Mouse (Mus musculus) liver, embryonic 14.5 days (tissue): ENCODE data around the gene Herc1. TPM values are rescaled to one million over a fixed set of nuclear protein-coding genes. Genes with fewer than 3 reads are reported as not detected.
A peak's percentile ranks its signal among the peaks of the same experiment; 100 is the strongest.

Source experiments
- ATAC-seq: fragments of 200-750 bp; cut with Nextera tagmentation; 2 replicates; pipeline ENCODE4 v1.8.0; 2017; ENCODE audit warnings: moderate number of reproducible peaks, mild to moderate bottlenecking, moderate library complexity; ENCODE audit not compliant: insufficient read depth
- DNase-seq, 3 experiments: peaks; one replicate each; pipeline ENCODE4 v3.0.0-alpha.2; 2012 to 2013; ENCODE audit warnings: low read depth in 3 of 3, low spot score in 3 of 3
- H3K27ac ChIP-seq: fragments of 300-500 bp; sonication (generic); 2 replicates; pipeline ENCODE4 v1.5.1; 2014; ENCODE audit warnings: moderate library complexity, mild to moderate bottlenecking, control low read depth, inconsistent platforms
- H3K27me3 ChIP-seq: fragments of 300-500 bp; sonication (generic); 2 replicates; pipeline ENCODE4 v1.6.1; 2014; ENCODE audit warnings: mild to moderate bottlenecking, low read length, moderate library complexity; ENCODE audit not compliant: control insufficient read depth, insufficient read depth
- H3K36me3 ChIP-seq: fragments of 300-500 bp; sonication (generic); replicated peaks from 2 replicates; pipeline ENCODE4 v1.6.1; 2014; ENCODE audit warnings: low read depth; ENCODE audit not compliant: control insufficient read depth, insufficient read depth
- H3K4me1 ChIP-seq, 2 experiments: fragments of 200-500 bp in 1 of 2; fragments of 300-500 bp in 1 of 2; sonication (generic) in 1 of 2; replicated peaks; 2 replicates each; pipeline ENCODE4 v1.6.1; 2012 to 2014; ENCODE audit warnings: antibody characterized with exemption in 1 of 2, inconsistent platforms in 1 of 2, low read length in 1 of 2; ENCODE audit not compliant: control insufficient read depth in 2 of 2, insufficient read depth in 2 of 2
- H3K4me2 ChIP-seq: fragments of 300-500 bp; sonication (generic); 2 replicates; pipeline ENCODE4 v1.6.1; 2014; ENCODE audit warnings: low read depth, mild to moderate bottlenecking, control low read depth, moderate library complexity
- H3K4me3 ChIP-seq, 2 experiments: fragments of 200-500 bp in 1 of 2; fragments of 300-500 bp in 1 of 2; sonication (generic) in 1 of 2; 2 replicates each; pipeline ENCODE4 v1.5.1; 2012 to 2014; ENCODE audit warnings: low read depth in 2 of 2, low read length in 2 of 2, mild to moderate bottlenecking in 2 of 2, control low read depth in 1 of 2, inconsistent platforms in 1 of 2, moderate library complexity in 1 of 2; ENCODE audit not compliant: insufficient read depth in 1 of 2
- H3K9ac ChIP-seq: fragments of 300-500 bp; sonication (generic); replicated peaks from 2 replicates; pipeline ENCODE4 v1.6.1; 2014; ENCODE audit warnings: mild to moderate bottlenecking, control low read depth, moderate library complexity
- H3K9me3 ChIP-seq: fragments of 300-500 bp; sonication (generic); 2 replicates; pipeline ENCODE4 v1.6.1; 2016; ENCODE audit warnings: low read length, mixed read lengths; ENCODE audit not compliant: control insufficient read depth
- CTCF ChIP-seq: IDR thresholded peaks from 2 replicates; pipeline ENCODE4 v1.5.1; 2016; ENCODE audit warnings: antibody characterized with exemption, low read depth, control low read depth
- EP300 ChIP-seq: IDR thresholded peaks from 2 replicates; pipeline ENCODE4 v1.6.1; 2016; ENCODE audit warnings: antibody characterized with exemption, low read depth
- WGBS: fragments of 180-500 bp; shearing (Covaris S2); extraction: QIAGEN DNeasy Blood & Tissue Kit; methylation state at CpG from one replicate; pipeline ENCODE4 v1.1.7; 2014; ENCODE audit not compliant: insufficient replicate concordance; 5-methylcytosine and 5-hydroxymethylcytosine counted together
- polyA plus RNA-seq, 2 experiments: library from polyadenylated mRNA; depleted of rRNA in 1 of 2; stranded (reverse) in 1 of 2; unstranded in 1 of 2; fragments of >200 nt; fragmentation: Nextera tagmentation in 1 of 2; extraction: Ambion mirVana in 1 of 2; gene quantifications; 2 replicates each; pipeline versions ENCODE4 v1.2.1 to v1.2.3; 2012 to 2014

Gene Herc1
- polyA plus RNA-seq, 2 experiments, result 23.9 to 25.0 TPM

DNA sequence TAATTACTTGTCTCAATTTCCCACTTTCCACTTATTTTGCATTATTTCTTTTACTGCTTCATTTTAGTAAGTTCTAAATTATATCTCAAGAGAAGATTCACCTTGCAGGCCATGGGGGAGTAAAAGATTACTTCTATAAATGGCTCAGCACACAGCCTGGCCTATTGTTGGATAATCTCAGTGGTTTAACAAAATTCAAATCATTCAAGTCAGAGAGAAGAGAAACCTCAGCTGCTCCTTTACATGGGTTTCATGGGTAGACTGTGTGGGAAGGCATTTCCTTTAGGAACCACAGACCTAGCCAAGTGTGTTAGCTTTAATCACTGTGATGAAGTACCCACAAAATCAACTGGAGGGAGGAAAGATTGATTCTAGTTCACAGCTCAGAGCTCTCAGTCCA, 13.0 kb upstream of the Herc1 start:
- no peak overlapping the region for H3K4me3 ChIP-seq
- no peaks in the 10 kb centered on the region for H3K36me3 ChIP-seq
- no peak overlapping the region for H3K4me2 ChIP-seq
- DNase-seq, result no peak
- peaks cover 8 to 10% of the 10 kb centered on the region in 2 experiments; a peak in 3 of 4 replicates for H3K4me1 ChIP-seq
- no peak overlapping the region for H3K9ac ChIP-seq
- no peaks in the 10 kb centered on the region for H3K9me3 ChIP-seq
- no peak overlapping the region for H3K27ac ChIP-seq
- TF ChIP-seq EP300 (no peak), CTCF (no peak)
- no peaks in the 10 kb centered on the region for H3K27me3 ChIP-seq
- no peak for ATAC-seq

DNA sequence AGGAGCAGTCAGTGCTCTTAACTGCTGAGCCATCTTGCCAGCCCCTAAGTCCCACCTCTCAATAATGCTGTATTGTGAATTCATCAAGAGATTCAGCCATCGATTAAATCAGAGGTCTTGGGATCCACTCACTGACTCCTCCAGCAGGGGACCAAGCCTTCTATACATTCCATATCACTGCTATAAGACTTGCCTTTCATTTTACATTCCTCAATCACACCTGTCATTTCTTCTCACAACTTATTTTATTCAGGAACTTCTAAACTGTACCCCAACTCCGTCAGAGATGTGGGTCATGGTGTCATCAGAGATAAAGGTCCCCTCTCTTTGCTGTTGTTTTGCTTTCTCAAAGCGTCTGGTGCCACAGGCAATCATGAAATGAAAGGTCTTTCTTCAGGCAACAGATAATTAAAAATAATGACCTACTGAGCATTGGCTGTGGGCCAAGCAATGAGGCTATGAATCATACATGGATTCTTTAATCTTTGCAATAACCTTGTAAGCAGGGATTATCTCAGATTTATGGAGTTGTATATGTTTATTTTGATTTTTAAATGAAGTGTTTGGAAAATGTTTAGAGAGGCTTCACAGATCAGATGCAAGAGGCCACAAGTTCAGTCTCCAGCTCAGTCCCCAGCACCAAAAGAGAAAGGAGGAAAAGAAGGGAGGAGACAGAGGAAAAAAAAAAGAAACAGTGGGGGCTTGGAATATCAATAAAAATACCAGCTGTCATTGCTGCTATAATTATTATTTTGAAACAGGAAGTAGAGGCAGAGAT, 12.1 kb upstream of the Herc1 start:
- no peak overlapping the region for H3K4me3 ChIP-seq
- DNase-seq (no peak), ATAC-seq (no peak)
- WGBS, result 54% methylated on average over 3 of the region's 3 CpGs
- H3K36me3 ChIP-seq, result no peaks in the 10 kb centered on the region
- H3K9me3 ChIP-seq, result no peaks in the 10 kb centered on the region
- peaks cover 8 to 10% of the 10 kb centered on the region in 2 experiments; a peak in 3 of 4 replicates for H3K4me1 ChIP-seq
- no peak overlapping the region for H3K4me2 ChIP-seq
- TF ChIP-seq CTCF (no peak), EP300 (no peak)
- no peak overlapping the region for H3K27ac ChIP-seq
- H3K27me3 ChIP-seq, result no peaks in the 10 kb centered on the region
- no peak overlapping the region for H3K9ac ChIP-seq

DNA sequence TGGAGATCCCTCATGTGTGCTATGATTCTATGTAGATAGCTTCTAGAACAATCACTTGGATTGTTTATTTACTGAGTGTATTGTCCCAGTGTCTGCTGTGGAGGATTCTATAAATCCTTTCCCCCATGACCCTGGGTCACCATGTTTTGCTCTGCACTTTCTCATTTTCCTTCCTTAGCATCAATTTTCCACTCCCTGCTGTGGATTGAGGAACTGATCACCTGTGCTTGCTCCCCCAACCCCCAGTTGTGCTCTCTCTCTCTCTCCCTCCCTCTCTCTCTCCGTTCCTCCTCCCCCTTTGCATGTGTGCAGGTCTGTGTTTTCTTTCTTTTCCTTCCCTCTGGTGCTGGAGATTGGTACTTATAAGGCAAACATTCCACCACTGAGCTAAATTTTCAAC, 10.5 kb upstream of the Herc1 start:
- no peak for TF ChIP-seq CTCF
- TF ChIP-seq EP300, result no peak
- Histone ChIP-seq H3K4me2 (no peak overlapping the region), H3K9ac (no peak overlapping the region), H3K4me3 (no peak overlapping the region), H3K9me3 (no peaks in the 10 kb centered on the region), H3K27me3 (no peaks in the 10 kb centered on the region), H3K27ac (no peak overlapping the region), H3K36me3 (no peaks in the 10 kb centered on the region), H3K4me1 (peaks cover 8 to 10% of the 10 kb centered on the region in 2 experiments; a peak in 3 of 4 replicates)
- DNase-seq (no peak), ATAC-seq (no peak)
- WGBS, result 60% methylated on average over 1 of the region's 1 CpGs

DNA sequence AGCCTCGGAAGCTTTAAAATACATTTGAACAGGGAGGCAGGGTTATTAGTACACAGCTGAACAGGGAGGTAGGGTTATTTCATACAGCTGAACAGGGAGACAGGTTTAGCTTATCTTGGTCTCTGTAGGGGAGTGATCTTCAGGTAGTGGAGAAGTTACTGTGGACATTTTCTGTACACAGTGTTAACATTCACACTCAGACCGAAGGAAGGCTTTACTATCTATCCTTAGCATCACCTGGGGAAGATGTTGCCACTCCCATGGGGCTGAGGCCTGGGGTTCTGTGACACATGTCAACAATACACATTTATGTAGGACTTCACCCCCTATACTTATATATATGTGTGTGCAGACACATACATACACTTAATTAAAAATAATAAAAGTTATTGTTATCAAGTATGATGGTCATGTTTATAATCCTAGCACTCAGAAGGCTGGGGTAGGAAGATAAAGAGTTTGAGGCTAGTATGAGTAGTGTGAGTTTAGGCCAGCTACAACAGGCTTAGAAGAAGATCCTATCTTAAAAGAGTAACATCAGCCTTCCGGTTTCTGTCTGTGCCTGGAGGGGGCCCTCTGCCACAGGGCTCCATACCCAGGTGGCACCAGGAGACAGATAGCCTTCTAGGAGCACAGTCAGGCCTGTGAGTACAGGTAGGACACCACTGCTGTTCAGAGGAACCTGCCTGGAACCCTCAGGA, 9.7 kb upstream of the Herc1 start:
- H3K4me1 ChIP-seq, result peaks cover 8 to 10% of the 10 kb centered on the region in 2 experiments; a peak in 3 of 4 replicates
- WGBS, result 40% methylated on average over 3 of the region's 3 CpGs
- H3K9me3 ChIP-seq, result no peaks in the 10 kb centered on the region
- DNase-seq (no peak), ATAC-seq (peak; percentile 82)
- H3K27me3 ChIP-seq, result no peaks in the 10 kb centered on the region
- no peak overlapping the region for H3K4me3 ChIP-seq
- no peak overlapping the region for H3K27ac ChIP-seq
- H3K36me3 ChIP-seq, result no peaks in the 10 kb centered on the region
- H3K9ac ChIP-seq, result peak overlapping the region; percentile 21; the same call in 1 of the 2 replicates
- TF ChIP-seq EP300 (no peak), CTCF (peak; percentile 12; the same call in 1 of the 2 replicates)
- no peak overlapping the region for H3K4me2 ChIP-seq

DNA sequence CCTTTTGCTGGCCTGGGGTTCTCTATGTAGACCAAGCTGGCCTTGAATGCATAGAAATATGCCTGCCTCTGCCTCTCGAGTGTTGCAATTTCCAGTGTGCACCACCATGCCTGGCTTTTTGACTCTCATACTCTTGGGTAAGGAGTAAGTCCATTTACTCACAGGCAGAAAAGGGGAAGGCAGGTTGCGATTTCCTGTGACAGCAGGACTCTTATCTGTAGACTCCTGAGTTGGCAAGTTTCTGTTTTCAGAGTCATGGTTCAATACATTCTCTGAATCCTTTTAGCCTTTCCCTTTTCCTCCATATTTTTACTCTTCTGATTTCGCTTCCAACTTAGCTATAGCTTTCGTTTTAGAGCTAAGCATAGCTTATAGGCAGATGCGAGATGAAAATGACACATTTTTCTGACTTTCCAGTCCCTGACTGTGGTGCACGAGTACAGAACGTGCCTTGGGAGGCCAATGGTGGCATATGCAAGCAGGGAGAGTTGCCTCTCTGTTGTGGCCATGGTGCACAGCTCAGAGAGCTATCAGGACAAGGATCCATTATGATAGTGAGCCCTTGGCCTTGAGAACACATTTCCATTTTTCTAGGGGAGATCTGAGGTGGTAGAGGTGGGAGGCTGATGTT, 2.7 kb upstream of the Herc1 start:
- Histone ChIP-seq H3K9ac (peak overlapping the region; percentile 68), H3K4me2 (peak overlapping the region; percentile 72)

More for the DNA sequence above, 2.7 kb upstream of the Herc1 start:
- Histone ChIP-seq H3K27me3 (no peaks in the 10 kb centered on the region), H3K9me3 (no peaks in the 10 kb centered on the region), H3K4me1 (peaks cover 36 to 37% of the 10 kb centered on the region in 2 experiments), H3K36me3 (no peaks in the 10 kb centered on the region), H3K4me3 (peak overlapping the region in 1 of 2 experiments; percentile 22; a peak in 1 of 4 replicates), H3K27ac (peak overlapping the region; percentile 98)
- DNase-seq, result peak; percentile 65 to 72 (median 68)
- 31% methylated on average over 7 of the region's 7 CpGs for WGBS
- TF ChIP-seq CTCF (no peak), EP300 (peak; percentile 47; the same call in 1 of the 2 replicates)
- ATAC-seq, result no peak
